Mouse (Mus musculus) forebrain, embryonic 10.5 days (tissue): ENCODE measurements around the gene Vmn2r78. TPM values are rescaled to one million over a fixed set of nuclear protein-coding genes. Genes with fewer than 3 reads are reported as not detected.
"Not testable (repeated sequence)": the region's sequence is repeated elsewhere in the genome, so short reads cannot be mapped to it uniquely, and the experiment has no call there.

Experiments
- DNase-seq: peaks from one replicate; pipeline ENCODE4 v3.0.0-alpha.2; 2017; ENCODE audit warnings: low spot score; ENCODE audit errors: extremely low spot score
- H3K27ac ChIP-seq: fragments of 300-500 bp; sonication (generic); 2 replicates; pipeline ENCODE4 v1.5.1; 2016; ENCODE audit warnings: mild to moderate bottlenecking
- H3K27me3 ChIP-seq: fragments of 300-500 bp; sonication (generic); 2 replicates; pipeline ENCODE4 v1.6.1; 2016; ENCODE audit warnings: mild to moderate bottlenecking; ENCODE audit not compliant: poor library complexity, severe bottlenecking
- H3K36me3 ChIP-seq: fragments of 300-500 bp; sonication (generic); replicated peaks from 2 replicates; pipeline ENCODE4 v1.6.1; 2016; ENCODE audit warnings: mild to moderate bottlenecking, moderate library complexity
- H3K4me1 ChIP-seq: fragments of 300-500 bp; sonication (generic); 2 replicates; pipeline ENCODE4 v1.6.1; 2016
- H3K4me3 ChIP-seq: fragments of 300-500 bp; sonication (generic); 2 replicates; pipeline ENCODE4 v1.5.1; 2016; ENCODE audit warnings: mild to moderate bottlenecking, moderate library complexity
- H3K9me3 ChIP-seq: fragments of 300-500 bp; sonication (generic); 2 replicates; pipeline ENCODE4 v1.6.1; 2016; ENCODE audit warnings: mild to moderate bottlenecking, moderate library complexity
- WGBS: fragments of 180-500 bp; shearing (Covaris S2); methylation state at CpG from one replicate; pipeline ENCODE4 v1.1.7; 2016; 5-methylcytosine and 5-hydroxymethylcytosine counted together
- polyA plus RNA-seq: library from polyadenylated mRNA; unstranded; fragments of >200 nt; fragmentation: Nextera tagmentation; extraction: Ambion mirVana; gene quantifications from 2 replicates; pipeline ENCODE4 v1.2.1, GENCODE M21; 2016

The Vmn2r78 gene
- polyA plus RNA-seq = not detected in 2 replicates

DNA sequence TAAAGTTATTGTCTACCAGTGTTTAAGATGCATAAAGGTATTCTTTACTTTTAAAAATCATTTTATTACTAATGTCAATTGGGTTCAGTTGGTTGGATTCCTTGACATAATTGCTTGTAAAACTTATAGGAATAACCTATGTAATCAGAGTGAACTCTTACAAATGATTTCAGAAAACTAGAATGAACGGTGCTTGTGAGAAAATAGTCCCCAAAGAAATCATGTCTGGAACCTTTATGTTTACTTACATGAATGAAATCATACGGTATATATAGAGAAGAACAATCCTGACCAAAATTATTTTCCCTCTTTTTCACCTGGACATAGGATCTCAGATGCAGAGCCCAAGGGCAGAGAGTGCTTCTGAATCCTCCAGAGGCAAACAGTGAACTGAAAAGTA is at the start of gene Vmn2r78:
Gene Vmn2r78 (plus strand): TSS at position 301 of the 400 bp plus-strand sequence.
- H3K4me1 ChIP-seq, DNase-seq, H3K36me3 ChIP-seq, H3K4me3 ChIP-seq, H3K9me3 ChIP-seq, H3K27me3 ChIP-seq, H3K27ac ChIP-seq: not testable (repeated sequence)
- WGBS = 93% methylated on average over 2 of the region's 2 CpGs

GRCm38 (mm10) chr7:86889470-86890469 is 25.1 kb upstream of the Vmn2r78 start:
- no peaks in the 10 kb centered on the region for H3K27me3 ChIP-seq
- no peaks in the 10 kb centered on the region for H3K36me3 ChIP-seq
- H3K27ac ChIP-seq = no peak overlapping the region
- H3K4me3 ChIP-seq = no peak overlapping the region
- DNase-seq = no peak
- no peaks in the 10 kb centered on the region for H3K9me3 ChIP-seq
- H3K4me1 ChIP-seq = no peaks in the 10 kb centered on the region
- 90% methylated on average over 4 of the region's 4 CpGs for WGBS

- no peak for DNase-seq
- H3K27ac ChIP-seq = no peak overlapping the region
- WGBS = 86% methylated on average over 5 of the region's 5 CpGs
- no peak overlapping the region for H3K4me3 ChIP-seq
- no peaks in the 10 kb centered on the region for H3K9me3 ChIP-seq
- no peaks in the 10 kb centered on the region for H3K4me1 ChIP-seq
- no peaks in the 10 kb centered on the region for H3K36me3 ChIP-seq
- H3K27me3 ChIP-seq = no peaks in the 10 kb centered on the region
Observed at GRCm38 (mm10) chr7:86937288-86937687, 22.4 kb downstream of the Vmn2r78 start.

DNA sequence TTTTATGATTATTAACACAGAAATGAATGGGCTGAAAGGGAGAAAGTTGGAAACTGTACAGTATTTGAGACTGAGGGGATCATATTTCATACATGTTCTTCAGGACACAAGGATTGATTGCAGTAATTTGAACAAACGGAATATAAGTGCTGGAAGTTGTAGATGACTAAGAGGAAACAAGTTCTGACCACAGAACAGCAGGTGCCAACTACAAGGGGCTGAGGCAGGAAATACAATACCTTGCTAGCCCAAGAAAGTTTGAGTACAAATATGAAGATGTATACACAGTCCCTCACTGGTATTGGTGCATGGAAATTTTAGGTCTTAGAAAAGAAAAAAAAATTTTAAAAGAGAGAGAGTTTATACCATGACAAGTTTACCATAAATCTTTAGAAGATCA is 79.8 kb downstream of the Vmn2r78 start:
- Histone ChIP-seq H3K27ac (no peak overlapping the region), H3K9me3 (no peaks in the 10 kb centered on the region), H3K27me3 (no peaks in the 10 kb centered on the region), H3K36me3 (no peaks in the 10 kb centered on the region), H3K4me3 (no peak overlapping the region), H3K4me1 (no peaks in the 10 kb centered on the region)
- DNase-seq = no peak
- 71% methylated on average over 1 of the region's 1 CpGs for WGBS

GRCm38 (mm10) chr7:86995815-86996214 is 80.9 kb downstream of the Vmn2r78 start, which contains the start of gene Vmn2r79:
Gene Vmn2r79 (plus strand): TSS chr7:86996115.
- not testable (repeated sequence) for DNase-seq, H3K36me3 ChIP-seq, H3K9me3 ChIP-seq, H3K4me3 ChIP-seq, H3K27ac ChIP-seq, H3K4me1 ChIP-seq, H3K27me3 ChIP-seq
- WGBS = 89% methylated on average over 1 of the region's 1 CpGs

Other genes with a start within 250 kb of the Vmn2r78 start
- gene Olfr292, start 226.8 kb upstream of the Vmn2r78 start, polyA plus RNA-seq = not detected in 2 replicates
- 0.12 and 0.19 TPM in 2 replicates for gene Folh1, start 139.2 kb upstream of the Vmn2r78 start, polyA plus RNA-seq
- gene Vmn2r77, start 120.1 kb upstream of the Vmn2r78 start, polyA plus RNA-seq = not detected in 2 replicates
- gene Vmn2r79, start 81.0 kb downstream of the Vmn2r78 start, polyA plus RNA-seq = not detected in 2 replicates